Comparison of ENCODE assay signal across 13 mouse cellular contexts in the genomic region with DNA sequence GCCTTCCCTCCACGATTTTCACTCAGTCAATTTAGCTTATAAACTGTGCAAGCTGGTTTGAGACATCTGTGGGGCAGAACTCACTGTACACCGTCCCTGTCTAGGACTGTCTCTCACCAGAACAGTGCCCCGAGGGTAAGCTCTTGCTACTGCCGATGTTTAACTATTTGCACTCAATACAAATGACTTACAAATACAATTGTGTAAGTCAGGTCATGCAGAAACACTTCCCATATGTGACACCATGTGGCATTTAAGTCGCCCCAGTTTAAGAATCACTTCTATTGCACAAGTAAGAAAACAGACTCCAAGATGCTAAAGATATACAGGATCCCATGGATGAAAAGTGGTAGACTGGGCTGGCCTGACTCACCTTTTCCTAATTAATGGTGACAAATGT.
"Had no signal": no experiment of that assay in that cellular context is flagged by ENCODE, and none has a peak within 500 bp of the region (broad histone marks: within the 10 kb centered on the region; RNA-seq: fewer than 3 reads in every experiment).

No protein-coding gene starts in this region.

- DNase-seq: gastrocnemius, adult 2 months; gastrocnemius, postnatal 10 days; gastrocnemius, postnatal 25 days; heart, adult 18-20 months; heart, postnatal 10 days; heart, postnatal 4 days; kidney, adult 18-20 months; kidney, adult 8-10 months; kidney, postnatal 10 days; kidney, postnatal 25 days; layer of hippocampus, adult 9-11 months; layer of hippocampus, postnatal 36 days; left cerebral cortex, postnatal 4 days had no signal
